Mouse (Mus musculus) heart, adult 2 months (tissue): ENCODE measurements around the gene Dqx1.

ENCODE experiments used
- CTCF ChIP-seq: fragments of 200-600 bp; IDR thresholded peaks from 2 replicates; pipeline ENCODE4 v1.8.1; 2022; ENCODE audit warnings: antibody characterized with exemption, mild to moderate bottlenecking, moderate library complexity
- EP300 ChIP-seq: fragments of 200-500 bp; IDR thresholded peaks from 2 replicates; pipeline ENCODE4 v1.6.1; 2011; ENCODE audit warnings: low read depth, low read length, control low read depth; ENCODE audit not compliant: insufficient read depth
- POLR2A ChIP-seq: fragments of 200-500 bp; IDR thresholded peaks from 2 replicates; pipeline ENCODE4 v1.6.1; 2011; ENCODE audit warnings: mild to moderate bottlenecking, low read depth, low read length, control low read depth; ENCODE audit not compliant: insufficient read depth

- TF ChIP-seq CTCF (no peak), POLR2A (no peak), EP300 (no peak)
Measured at GRCm38 (mm10) chr6:83070311-83071219, 12.9 kb downstream of the Dqx1 start.
